Mouse (Mus musculus) heart, postnatal 14 days (tissue): Measurements from ENCODE around the gene Tnr. TPM values are rescaled to one million over a fixed set of nuclear protein-coding genes. Genes with fewer than 3 reads are reported as not detected.
A peak's percentile ranks its signal among the peaks of the same experiment; 100 is the strongest.

Source experiments
- DNase-seq, 2 experiments: peaks; one replicate each; pipeline ENCODE4 v3.0.0; 2021 to 2022
- intact Hi-C: fragments of 180-260 bp; cut with DNase I; formaldehyde crosslinking; loops from one replicate; pipeline ENCODE4 v1.15.1; 2025
- total RNA-seq, 2 experiments: library from RNA; stranded (reverse); gene quantifications; 2 replicates each; pipeline ENCODE4 v1.2.3; 2021

Tnr gene
- total RNA-seq, 2 experiments from 2014 or later, result 0.53 to 0.56 TPM

GRCm38 (mm10) chr1:159678221-159678935 lies 154.8 kb downstream of the Tnr start:
- intact Hi-C loops, result no loop called here
- peak in 1 of 2 experiments; percentile 18 for DNase-seq

- no peak for DNase-seq
- intact Hi-C loops, result no loop called here
Observed at GRCm38 (mm10) chr1:159681252-159681651, 157.7 kb downstream of the Tnr start.

- DNase-seq, result peak; percentile 50 to 64
- intact Hi-C loops, result no loop called here
Observed at GRCm38 (mm10) chr1:159686476-159687231, 163.1 kb downstream of the Tnr start.

GRCm38 (mm10) chr1:159696717-159697116 lies 173.1 kb downstream of the Tnr start:
- DNase-seq, result no peak
- intact Hi-C loops, result no loop called here

GRCm38 (mm10) chr1:159702038-159702437 lies 178.5 kb downstream of the Tnr start:
- intact Hi-C loops, result no loop called here
- peak; percentile 8 to 50 for DNase-seq

- intact Hi-C loops, result no loop called here
Observed at GRCm38 (mm10) chr1:159704925-159705324, 181.4 kb downstream of the Tnr start.

GRCm38 (mm10) chr1:159716301-159716700 lies 192.7 kb downstream of the Tnr start:
- DNase-seq, result no peak
- intact Hi-C loops, result no loop called here

More at GRCm38 (mm10) chr1:159704925-159705324, 181.4 kb downstream of the Tnr start:
- DNase-seq, result no peak

GRCm38 (mm10) chr1:159717016-159717415 lies 193.4 kb downstream of the Tnr start:
- no peak for DNase-seq
- intact Hi-C loops, result no loop called here

- intact Hi-C loops, result no loop called here
- DNase-seq, result no peak
Observed at GRCm38 (mm10) chr1:159723733-159724132, 200.2 kb downstream of the Tnr start.

- no peak for DNase-seq
- intact Hi-C loops, result no loop called here
Observed at GRCm38 (mm10) chr1:159729270-159729669, 205.7 kb downstream of the Tnr start.

GRCm38 (mm10) chr1:159730826-159731225 lies 207.3 kb downstream of the Tnr start:
- intact Hi-C loops, result no loop called here

GRCm38 (mm10) chr1:159735099-159735498 lies 211.5 kb downstream of the Tnr start:
- intact Hi-C loops, result no loop called here
- no peak for DNase-seq

More at GRCm38 (mm10) chr1:159730826-159731225, 207.3 kb downstream of the Tnr start:
- DNase-seq, result no peak

GRCm38 (mm10) chr1:159739478-159739877 lies 215.9 kb downstream of the Tnr start:
- DNase-seq, result no peak
- intact Hi-C loops, result no loop called here

- no peak for DNase-seq
- intact Hi-C loops, result no loop called here
Observed at GRCm38 (mm10) chr1:159741237-159742002, 217.9 kb downstream of the Tnr start.

GRCm38 (mm10) chr1:159742003-159742274 lies 218.4 kb downstream of the Tnr start:
- intact Hi-C loops, result no loop called here
- DNase-seq, result no peak

GRCm38 (mm10) chr1:159743744-159744253 lies 220.2 kb downstream of the Tnr start:
- intact Hi-C loops, result no loop called here
- no peak for DNase-seq

- intact Hi-C loops, result no loop called here
- no peak for DNase-seq
Observed at GRCm38 (mm10) chr1:159745311-159745710, 221.7 kb downstream of the Tnr start.

- intact Hi-C loops, result no loop called here
- no peak for DNase-seq
Observed at GRCm38 (mm10) chr1:159747969-159748368, 224.4 kb downstream of the Tnr start.

GRCm38 (mm10) chr1:159750411-159750810 lies 226.8 kb downstream of the Tnr start:
- intact Hi-C loops, result no loop called here
- DNase-seq, result no peak

GRCm38 (mm10) chr1:159750876-159751275 lies 227.3 kb downstream of the Tnr start:
- DNase-seq, result no peak
- intact Hi-C loops, result no loop called here

GRCm38 (mm10) chr1:159760970-159761369 lies 237.4 kb downstream of the Tnr start:
- DNase-seq, result no peak
- intact Hi-C loops, result no loop called here
